Mouse (Mus musculus) stomach, postnatal 0 days (tissue): ENCODE results near the gene Rpl36. TPM values are rescaled to one million over a fixed set of nuclear protein-coding genes. Genes with fewer than 3 reads are reported as not detected.

ENCODE experiments used
- ATAC-seq: fragments of 200-750 bp; cut with Nextera tagmentation; 2 replicates; pipeline ENCODE4 v1.8.0; 2017; ENCODE audit not compliant: low FRiP score, low TSS enrichment
- DNase-seq: peaks from one replicate; pipeline ENCODE4 v3.0.0-alpha.2; 2016; ENCODE audit warnings: low spot score
- H3K27ac ChIP-seq: fragments of 300-500 bp; sonication (generic); replicated peaks from 2 replicates; pipeline ENCODE4 v1.5.1; 2014; ENCODE audit warnings: mild to moderate bottlenecking, control low read depth
- H3K27me3 ChIP-seq: fragments of 300-500 bp; sonication (generic); 2 replicates; pipeline ENCODE4 v1.6.1; 2014; ENCODE audit warnings: low read length; ENCODE audit not compliant: control insufficient read depth, insufficient read depth
- H3K36me3 ChIP-seq: fragments of 300-500 bp; sonication (generic); 2 replicates; pipeline ENCODE4 v1.6.1; 2014; ENCODE audit warnings: low read length, mixed read lengths; ENCODE audit not compliant: control insufficient read depth, insufficient read depth
- H3K4me1 ChIP-seq: fragments of 300-500 bp; sonication (generic); replicated peaks from 2 replicates; pipeline ENCODE4 v1.6.1; 2014; ENCODE audit warnings: antibody characterized with exemption; ENCODE audit not compliant: control insufficient read depth, insufficient read depth
- H3K4me2 ChIP-seq: fragments of 300-500 bp; sonication (generic); replicated peaks from 2 replicates; pipeline ENCODE4 v1.6.1; 2014; ENCODE audit warnings: low read depth, mild to moderate bottlenecking, control low read depth, moderate library complexity
- H3K4me3 ChIP-seq: fragments of 300-500 bp; sonication (generic); 2 replicates; pipeline ENCODE4 v1.5.1; 2014; ENCODE audit warnings: low read depth, low read length, control low read depth
- H3K9ac ChIP-seq: fragments of 300-500 bp; sonication (generic); 2 replicates; pipeline ENCODE4 v1.6.1; 2014; ENCODE audit warnings: mild to moderate bottlenecking, low read length, control low read depth, mixed read lengths
- H3K9me3 ChIP-seq: fragments of 300-500 bp; sonication (generic); 2 replicates; pipeline ENCODE4 v1.6.1; 2016; ENCODE audit warnings: low read length; ENCODE audit not compliant: control insufficient read depth
- CTCF ChIP-seq: IDR thresholded peaks from 2 replicates; pipeline ENCODE4 v1.5.1; 2016; ENCODE audit warnings: antibody characterized with exemption, low read depth, mild to moderate bottlenecking, moderate library complexity
- EP300 ChIP-seq: optimal IDR thresholded peaks from 2 replicates; pipeline ENCODE3; 2016; ENCODE audit warnings: antibody characterized with exemption
- WGBS: fragments of 180-500 bp; shearing (Covaris S2); extraction: QIAGEN DNeasy Blood & Tissue Kit; methylation state at CpG from one replicate; pipeline ENCODE4 v1.1.7; 2014; 5-methylcytosine and 5-hydroxymethylcytosine counted together
- polyA plus RNA-seq: library from polyadenylated mRNA; unstranded; fragments of >200 nt; fragmentation: Nextera tagmentation; extraction: Ambion mirVana; gene quantifications from 2 replicates; pipeline ENCODE4 v1.2.1, GENCODE M21; 2015

Gene Rpl36
- polyA plus RNA-seq, 1 experiment from 2014 or later, result 2,215 TPM

- no peak for TF ChIP-seq EP300
- TF ChIP-seq CTCF, result no peak
- no peak for DNase-seq
- Histone ChIP-seq H3K9me3 (no peaks in the 10 kb centered on the region), H3K27me3 (no peaks in the 10 kb centered on the region), H3K9ac (no peak overlapping the region), H3K36me3 (peaks cover 57% of the 10 kb centered on the region), H3K4me1 (no peaks in the 10 kb centered on the region), H3K4me3 (no peak overlapping the region), H3K4me2 (no peak overlapping the region), H3K27ac (no peak overlapping the region)
- 84% methylated on average over 3 of the region's 3 CpGs for WGBS
- no peak for ATAC-seq
Measured at GRCm38 (mm10) chr17:56604422-56604821, 8.8 kb upstream of the Rpl36 start.

- no peak overlapping the region for H3K4me3 ChIP-seq
- no peaks in the 10 kb centered on the region for H3K9me3 ChIP-seq
- no peak for TF ChIP-seq CTCF
- TF ChIP-seq EP300, result no peak
- H3K4me2 ChIP-seq, result no peak overlapping the region
- 88% methylated on average over 9 of the region's 9 CpGs for WGBS
- H3K36me3 ChIP-seq, result peaks cover 47% of the 10 kb centered on the region
- no peak for ATAC-seq
- H3K27me3 ChIP-seq, result no peaks in the 10 kb centered on the region
- peaks cover 4% of the 10 kb centered on the region; the same call in 1 of the 2 replicates for H3K4me1 ChIP-seq
- no peak overlapping the region for H3K9ac ChIP-seq
- H3K27ac ChIP-seq, result no peak overlapping the region
- no peak for DNase-seq
Measured at GRCm38 (mm10) chr17:56605431-56605830, 7.8 kb upstream of the Rpl36 start.

- ATAC-seq, result no peak
- no peak overlapping the region for H3K27ac ChIP-seq
- DNase-seq, result no peak
- H3K4me2 ChIP-seq, result no peak overlapping the region
- no peak overlapping the region for H3K9ac ChIP-seq
- no peak overlapping the region for H3K4me3 ChIP-seq
- TF ChIP-seq EP300 (no peak), CTCF (no peak)
- WGBS, result 76% methylated on average over 3 of the region's 3 CpGs
- H3K4me1 ChIP-seq, result peaks cover 4% of the 10 kb centered on the region; the same call in 1 of the 2 replicates
- no peaks in the 10 kb centered on the region for H3K9me3 ChIP-seq
- peaks cover 32% of the 10 kb centered on the region for H3K36me3 ChIP-seq
- no peaks in the 10 kb centered on the region for H3K27me3 ChIP-seq
Measured at GRCm38 (mm10) chr17:56607521-56608062, 5.6 kb upstream of the Rpl36 start.

GRCm38 (mm10) chr17:56608699-56609098 lies 4.5 kb upstream of the Rpl36 start:
- H3K27me3 ChIP-seq, result no peaks in the 10 kb centered on the region
- TF ChIP-seq EP300 (no peak), CTCF (no peak)
- ATAC-seq (no peak), DNase-seq (no peak)
- H3K27ac ChIP-seq, result peak overlapping the region; percentile 87
- H3K9me3 ChIP-seq, result no peaks in the 10 kb centered on the region
- H3K4me3 ChIP-seq, result peak overlapping the region; percentile 65
- peak overlapping the region; percentile 76 for H3K4me2 ChIP-seq
- H3K36me3 ChIP-seq, result peaks cover 21% of the 10 kb centered on the region
- H3K9ac ChIP-seq, result peak overlapping the region; percentile 80
- H3K4me1 ChIP-seq, result peaks cover 4% of the 10 kb centered on the region; the same call in 1 of the 2 replicates
- WGBS, result 42% methylated on average over 5 of the region's 5 CpGs

GRCm38 (mm10) chr17:56609452-56610171 lies 3.6 kb upstream of the Rpl36 start, which contains the start of gene 2410015M20Rik:
Gene 2410015M20Rik, minus strand, starts transcription at chr17:56609771.
- DNase-seq (peak; percentile 94), ATAC-seq (peak; percentile 86)
- Histone ChIP-seq H3K9ac (peak within 1 kb of the TSS; percentile 80), H3K9me3 (no peaks in the 10 kb centered on the region), H3K36me3 (peaks cover 15% of the 10 kb centered on the region), H3K4me1 (peaks cover 4% of the 10 kb centered on the region; the same call in 1 of the 2 replicates), H3K27ac (peak within 1 kb of the TSS; percentile 87), H3K27me3 (no peaks in the 10 kb centered on the region), H3K4me2 (peak within 1 kb of the TSS; percentile 76), H3K4me3 (peak within 1 kb of the TSS; percentile 65)
- TF ChIP-seq CTCF (peak; percentile 81), EP300 (no peak)
- WGBS, result under 1% methylated on average over 44 of the region's 44 CpGs

- H3K27me3 ChIP-seq, result no peaks in the 10 kb centered on the region
- 71% methylated on average over 2 of the region's 2 CpGs for WGBS
- H3K4me2 ChIP-seq, result no peak overlapping the region
- no peak for DNase-seq
- H3K9ac ChIP-seq, result no peak overlapping the region
- H3K4me3 ChIP-seq, result no peak overlapping the region
- TF ChIP-seq CTCF (no peak), EP300 (no peak)
- H3K36me3 ChIP-seq, result peaks cover 9% of the 10 kb centered on the region; the same call in 1 of the 2 replicates
- no peaks in the 10 kb centered on the region for H3K9me3 ChIP-seq
- peaks cover 4% of the 10 kb centered on the region; the same call in 1 of the 2 replicates for H3K4me1 ChIP-seq
- ATAC-seq, result no peak
- no peak overlapping the region for H3K27ac ChIP-seq
Measured at GRCm38 (mm10) chr17:56611323-56611722, 1.9 kb upstream of the Rpl36 start.
